Mouse (Mus musculus) heart, postnatal 0 days (tissue): Measurements from ENCODE around the gene Ube2f. TPM values are rescaled to one million over a fixed set of nuclear protein-coding genes. Genes with fewer than 3 reads are reported as not detected.
A peak's percentile ranks its signal among the peaks of the same experiment; 100 is the strongest.

Experiments used
- ATAC-seq: fragments of 200-750 bp; cut with Nextera tagmentation; 2 replicates; pipeline ENCODE4 v1.8.0; 2017; ENCODE audit warnings: low read depth, moderate number of reproducible peaks, moderate library complexity; ENCODE audit not compliant: insufficient read depth
- DNase-seq: peaks from one replicate; pipeline ENCODE4 v3.0.0-alpha.2; 2016; ENCODE audit warnings: low spot score
- H3K27ac ChIP-seq: fragments of 300-500 bp; sonication (generic); 2 replicates; pipeline ENCODE4 v1.5.1; 2014; ENCODE audit warnings: low read depth, mild to moderate bottlenecking
- H3K27me3 ChIP-seq: fragments of 300-500 bp; sonication (generic); 2 replicates; pipeline ENCODE4 v1.6.1; 2014; ENCODE audit warnings: low read length, mixed read lengths; ENCODE audit not compliant: control insufficient read depth, insufficient read depth
- H3K36me3 ChIP-seq: fragments of 300-500 bp; sonication (generic); replicated peaks from 2 replicates; pipeline ENCODE4 v1.6.1; 2014; ENCODE audit warnings: low read length, mixed read lengths; ENCODE audit not compliant: control insufficient read depth, insufficient read depth
- H3K4me1 ChIP-seq: fragments of 300-500 bp; sonication (generic); 2 replicates; pipeline ENCODE4 v1.6.1; 2014; ENCODE audit warnings: antibody characterized with exemption; ENCODE audit not compliant: control insufficient read depth, insufficient read depth
- H3K4me2 ChIP-seq: fragments of 300-500 bp; sonication (generic); 2 replicates; pipeline ENCODE4 v1.6.1; 2014; ENCODE audit warnings: low read depth, mild to moderate bottlenecking, low read length, moderate library complexity
- H3K4me3 ChIP-seq: fragments of 300-500 bp; sonication (generic); 2 replicates; pipeline ENCODE4 v1.5.1; 2014; ENCODE audit warnings: low read depth, low read length
- H3K9ac ChIP-seq: fragments of 300-500 bp; sonication (generic); replicated peaks from 2 replicates; pipeline ENCODE4 v1.6.1; 2014; ENCODE audit warnings: low read depth, low read length, mixed read lengths
- H3K9me3 ChIP-seq: fragments of 300-500 bp; sonication (generic); replicated peaks from 2 replicates; pipeline ENCODE4 v1.6.1; 2016; ENCODE audit warnings: low read length; ENCODE audit not compliant: control insufficient read depth
- CTCF ChIP-seq: IDR thresholded peaks from 2 replicates; pipeline ENCODE4 v1.5.1; 2016; ENCODE audit warnings: antibody characterized with exemption, control low read depth, low read depth
- EP300 ChIP-seq: IDR thresholded peaks from 2 replicates; pipeline ENCODE4 v1.6.1; 2016; ENCODE audit warnings: antibody characterized with exemption, low read depth
- WGBS: fragments of 180-500 bp; shearing (Covaris S2); extraction: QIAGEN DNeasy Blood & Tissue Kit; methylation state at CpG from one replicate; pipeline ENCODE4 v1.1.7; 2014; 5-methylcytosine and 5-hydroxymethylcytosine counted together
- polyA plus RNA-seq: library from polyadenylated mRNA; unstranded; fragments of >200 nt; fragmentation: Nextera tagmentation; extraction: Ambion mirVana; gene quantifications from 2 replicates; pipeline ENCODE4 v1.2.1, GENCODE M21; 2015
- total RNA-seq: library from RNA; depleted of rRNA; stranded (reverse); fragments of >200 nt; gene quantifications from 2 replicates; pipeline ENCODE4 v1.2.3, GENCODE M21; 2014; ENCODE audit warnings: low replicate concordance

Ube2f gene
- total and polyA plus RNA-seq, 2 experiments from 2014 or later = 69.6 to 79.3 TPM

DNA sequence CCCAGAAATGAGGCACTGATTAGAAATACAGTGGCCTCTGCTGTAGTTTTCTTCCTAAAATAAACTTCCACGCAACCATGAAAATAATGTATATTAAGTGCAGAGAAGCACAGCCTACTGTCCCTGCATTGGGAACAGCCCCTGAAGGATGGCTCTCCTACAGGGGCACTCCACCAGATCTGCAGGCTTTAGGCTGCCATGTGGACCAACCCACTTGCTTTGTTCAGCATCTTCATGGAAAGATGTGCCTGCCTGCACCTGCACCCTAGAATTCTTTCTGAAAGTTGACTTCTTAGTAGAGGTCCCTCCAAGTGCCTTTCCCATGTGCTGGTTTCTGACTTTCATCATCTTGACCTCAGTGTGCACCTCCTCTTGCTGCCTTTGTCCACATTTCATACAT, 34.8 kb upstream of the Ube2f start:
- H3K27ac ChIP-seq = peak overlapping the region; percentile 54
- WGBS = 51% methylated on average over 1 of the region's 1 CpGs

GRCm38 (mm10) chr1:91215981-91216380, 34.1 kb upstream of the Ube2f start:
- Histone ChIP-seq H3K4me1 (peaks cover 57% of the 10 kb centered on the region), H3K27ac (peak overlapping the region; percentile 86), H3K9ac (no peak overlapping the region), H3K4me2 (peak overlapping the region; percentile 16; the same call in 1 of the 2 replicates), H3K9me3 (no peaks in the 10 kb centered on the region), H3K4me3 (no peak overlapping the region), H3K27me3 (no peaks in the 10 kb centered on the region), H3K36me3 (no peaks in the 10 kb centered on the region)
- no peak for DNase-seq
- WGBS = 5% methylated on average over 1 of the region's 1 CpGs
- ATAC-seq = no peak
- no peak for TF ChIP-seq CTCF
- no peak for TF ChIP-seq EP300

More for the DNA sequence above, 34.8 kb upstream of the Ube2f start:
- Histone ChIP-seq H3K4me2 (no peak overlapping the region), H3K9me3 (no peaks in the 10 kb centered on the region), H3K27me3 (no peaks in the 10 kb centered on the region), H3K4me1 (peaks cover 64% of the 10 kb centered on the region), H3K36me3 (no peaks in the 10 kb centered on the region), H3K4me3 (no peak overlapping the region), H3K9ac (no peak overlapping the region)
- no peak for DNase-seq
- TF ChIP-seq EP300 (no peak), CTCF (no peak)
- no peak for ATAC-seq

DNA sequence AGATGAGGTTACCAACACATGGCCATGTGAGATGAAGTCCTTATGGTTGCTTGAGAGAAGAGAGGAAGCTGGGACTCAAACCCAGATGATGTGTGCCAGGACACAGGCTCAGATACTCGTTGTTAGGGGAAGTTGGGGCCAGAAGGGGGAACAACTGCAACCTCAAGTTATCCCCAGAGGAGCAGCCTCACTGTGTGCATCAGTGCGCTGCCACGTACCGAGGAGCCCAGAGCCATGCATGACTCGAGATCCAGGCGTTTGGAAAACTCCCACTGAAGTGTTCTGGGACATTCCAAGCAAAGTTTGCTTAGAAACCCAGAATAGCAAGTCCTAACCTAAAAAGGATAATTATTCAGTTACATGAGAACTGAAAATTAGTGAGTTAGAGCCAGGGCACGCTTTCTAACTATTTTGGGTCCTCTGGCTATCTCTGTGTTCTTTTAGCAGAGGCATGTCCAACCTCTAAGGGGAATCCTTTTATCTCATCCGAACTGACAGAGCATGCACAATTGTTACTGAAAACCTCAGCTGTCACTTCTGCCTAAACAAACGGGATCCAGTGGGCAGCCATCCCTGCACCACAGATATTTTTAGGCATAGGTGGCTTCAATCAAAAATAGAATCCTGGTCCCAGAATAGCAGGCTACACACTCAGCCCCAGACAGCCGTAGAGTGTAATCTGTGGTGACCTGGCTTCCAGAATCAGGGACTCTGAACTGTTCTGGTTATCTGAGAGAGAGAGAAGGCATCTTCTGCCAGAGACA, 33.4 kb upstream of the Ube2f start:
- ATAC-seq = peak; percentile 86

GRCm38 (mm10) chr1:91219641-91220321, 30.3 kb upstream of the Ube2f start:
- H3K4me2 ChIP-seq = no peak overlapping the region
- no peak for TF ChIP-seq EP300
- no peak for TF ChIP-seq CTCF
- no peak overlapping the region for H3K27ac ChIP-seq
- 80% methylated on average over 7 of the region's 7 CpGs for WGBS
- H3K36me3 ChIP-seq = no peaks in the 10 kb centered on the region; the same call in 1 of the 2 replicates
- no peak overlapping the region for H3K4me3 ChIP-seq
- no peaks in the 10 kb centered on the region for H3K9me3 ChIP-seq
- H3K9ac ChIP-seq = no peak overlapping the region
- no peak for ATAC-seq
- peaks cover 33% of the 10 kb centered on the region for H3K4me1 ChIP-seq
- H3K27me3 ChIP-seq = no peaks in the 10 kb centered on the region
- DNase-seq = no peak

More for the DNA sequence above, 33.4 kb upstream of the Ube2f start:
- peaks cover 50% of the 10 kb centered on the region for H3K4me1 ChIP-seq
- peak overlapping the region; percentile 16; the same call in 1 of the 2 replicates for H3K4me2 ChIP-seq
- H3K9me3 ChIP-seq = no peaks in the 10 kb centered on the region
- no peaks in the 10 kb centered on the region for H3K36me3 ChIP-seq
- no peak overlapping the region; the same call in 1 of the 2 replicates for H3K9ac ChIP-seq
- no peak overlapping the region for H3K4me3 ChIP-seq
- peak; percentile 87 for DNase-seq
- H3K27me3 ChIP-seq = no peaks in the 10 kb centered on the region
- 15% methylated on average over 10 of the region's 10 CpGs for WGBS
- TF ChIP-seq CTCF = no peak
- peak; percentile 73; the same call in 1 of the 2 replicates for TF ChIP-seq EP300
- peak overlapping the region; percentile 86 for H3K27ac ChIP-seq

GRCm38 (mm10) chr1:91220322-91220672, 29.8 kb upstream of the Ube2f start:
- no peak overlapping the region for H3K9ac ChIP-seq
- no peak for TF ChIP-seq EP300
- TF ChIP-seq CTCF = no peak
- DNase-seq (no peak), ATAC-seq (no peak)
- 84% methylated on average over 3 of the region's 3 CpGs for WGBS
- no peaks in the 10 kb centered on the region; the same call in 1 of the 2 replicates for H3K36me3 ChIP-seq
- no peak overlapping the region for H3K27ac ChIP-seq
- H3K9me3 ChIP-seq = no peaks in the 10 kb centered on the region
- no peak overlapping the region for H3K4me2 ChIP-seq
- no peaks in the 10 kb centered on the region for H3K27me3 ChIP-seq
- no peak overlapping the region for H3K4me3 ChIP-seq
- H3K4me1 ChIP-seq = peaks cover 28% of the 10 kb centered on the region
